Mouse (Mus musculus) testis, adult 2 months (tissue): ENCODE measurements around the gene Zfp950.

Experiments used
- CTCF ChIP-seq: fragments of 200-500 bp; IDR thresholded peaks from 2 replicates; pipeline ENCODE4 v1.5.1; 2012; ENCODE audit warnings: low read depth, mild to moderate bottlenecking, inconsistent platforms, low read length, moderate library complexity; ENCODE audit not compliant: control insufficient read depth, insufficient read depth, insufficient replicate concordance
- POLR2A ChIP-seq: fragments of 200-500 bp; IDR thresholded peaks from 2 replicates; pipeline ENCODE4 v1.6.1; 2012; ENCODE audit warnings: low read depth, mild to moderate bottlenecking, inconsistent platforms, low read length, moderate library complexity; ENCODE audit not compliant: control insufficient read depth

DNA sequence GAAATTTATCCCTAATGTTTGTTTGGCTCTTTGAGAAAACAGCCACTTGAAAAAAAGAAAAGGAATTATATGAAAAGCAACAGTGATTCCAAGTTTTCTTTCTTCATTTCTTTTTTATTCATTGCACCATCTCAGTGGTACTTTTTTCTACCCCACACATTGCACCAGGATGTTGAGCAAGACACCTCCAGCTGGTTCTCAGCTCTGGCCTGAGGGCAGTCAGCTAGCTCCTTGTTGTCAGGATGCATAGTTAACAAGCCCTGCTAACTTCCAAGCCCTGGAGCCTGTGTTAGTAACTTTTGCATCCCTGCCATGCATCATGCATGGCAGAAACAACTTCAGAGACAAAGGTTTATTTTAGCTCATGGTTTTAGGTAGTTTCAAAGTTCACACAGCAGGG lies 87.9 kb downstream of the Zfp950 start:
- TF ChIP-seq POLR2A (no peak), CTCF (no peak)
